Mouse (Mus musculus) heart, adult 2 months (tissue): Measurements from ENCODE around the gene Smarca2.

Experiments
- CTCF ChIP-seq: fragments of 200-600 bp; IDR thresholded peaks from 2 replicates; pipeline ENCODE4 v1.8.1; 2022; ENCODE audit warnings: antibody characterized with exemption, mild to moderate bottlenecking, moderate library complexity
- EP300 ChIP-seq: fragments of 200-500 bp; IDR thresholded peaks from 2 replicates; pipeline ENCODE4 v1.6.1; 2011; ENCODE audit warnings: low read depth, low read length, control low read depth; ENCODE audit not compliant: insufficient read depth
- POLR2A ChIP-seq: fragments of 200-500 bp; IDR thresholded peaks from 2 replicates; pipeline ENCODE4 v1.6.1; 2011; ENCODE audit warnings: mild to moderate bottlenecking, low read depth, low read length, control low read depth; ENCODE audit not compliant: insufficient read depth

- TF ChIP-seq CTCF (no peak), EP300 (no peak), POLR2A (no peak)
Observed at GRCm38 (mm10) chr19:26745567-26745966, 140.7 kb downstream of the Smarca2 start.
